Mouse (Mus musculus) lung, adult 2 months (tissue): ENCODE data around the gene Gns.

Experiments used
- CTCF ChIP-seq: fragments of 200-500 bp; IDR thresholded peaks from 2 replicates; pipeline ENCODE4 v1.5.1; 2011; ENCODE audit warnings: mild to moderate bottlenecking, low read length, control low read depth; ENCODE audit not compliant: insufficient read depth
- POLR2A ChIP-seq: fragments of 200-500 bp; IDR thresholded peaks from 2 replicates; pipeline ENCODE4 v1.6.1; 2011; ENCODE audit warnings: low read depth, mild to moderate bottlenecking, control low read depth, low read length, borderline replicate concordance; ENCODE audit errors: extremely low read depth

DNA sequence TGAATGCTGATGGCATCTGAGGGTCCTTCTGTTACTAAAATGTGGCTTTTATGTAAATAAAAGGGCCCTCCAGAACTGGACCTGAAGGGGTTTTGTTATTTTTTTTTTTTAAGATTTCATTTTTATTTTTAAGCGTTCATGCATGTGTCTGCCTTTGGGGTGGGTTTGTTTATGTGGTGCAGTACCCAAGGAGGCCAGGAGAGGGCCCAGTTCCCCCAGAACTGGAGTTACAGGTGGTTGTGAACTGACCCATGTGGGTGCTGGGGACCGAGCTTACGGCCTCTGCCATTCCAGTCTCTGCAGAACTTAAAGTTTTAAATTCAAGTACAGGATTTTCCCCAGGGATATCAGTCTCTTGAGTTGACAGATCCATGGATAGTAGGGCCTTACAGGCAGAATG, 14.5 kb downstream of the Gns start:
- no peak for TF ChIP-seq POLR2A
- TF ChIP-seq CTCF, result no peak
